Mouse (Mus musculus) frontal cortex, postnatal 14 days (tissue): ENCODE measurements around the gene Fbln5.

ENCODE experiments used
- DNase-seq, 2 experiments: peaks; one replicate each; pipeline ENCODE4 v3.0.0; 2022; ENCODE audit warnings: low spot score in 2 of 2

The Fbln5 gene

GRCm38 (mm10) chr12:101810515-101810914, 8.3 kb downstream of the Fbln5 start:
- no peak for DNase-seq

GRCm38 (mm10) chr12:101807400-101807799, 11.5 kb downstream of the Fbln5 start:
- DNase-seq: no peak

GRCm38 (mm10) chr12:101802445-101802844, 16.4 kb downstream of the Fbln5 start:
- DNase-seq: no peak

DNA sequence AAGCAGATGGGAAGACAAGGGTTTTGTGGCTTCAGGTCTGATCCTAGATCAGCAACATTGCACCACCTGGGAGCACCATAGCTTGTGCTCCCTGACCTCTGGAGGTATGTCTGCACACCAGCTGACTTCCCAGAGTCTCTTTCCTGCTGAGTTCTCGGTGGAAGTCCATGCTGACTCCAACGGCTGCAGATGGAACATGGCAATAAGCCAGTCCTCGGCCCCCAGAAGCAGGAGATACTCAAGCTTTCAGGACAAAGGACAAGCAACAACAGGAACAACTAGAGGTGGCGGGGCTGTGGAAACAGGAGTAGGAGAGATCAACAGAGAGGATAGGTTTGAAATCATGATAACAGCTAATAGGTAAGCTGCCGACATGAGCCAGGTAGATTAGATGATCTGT, 17.1 kb downstream of the Fbln5 start:
- no peak for DNase-seq

- DNase-seq: no peak
Observed at GRCm38 (mm10) chr12:101801051-101801450, 17.8 kb downstream of the Fbln5 start.

GRCm38 (mm10) chr12:101798189-101798922, 20.5 kb downstream of the Fbln5 start:
- no peak for DNase-seq

- DNase-seq: no peak
Observed at GRCm38 (mm10) chr12:101794458-101794857, 24.4 kb downstream of the Fbln5 start.

DNA sequence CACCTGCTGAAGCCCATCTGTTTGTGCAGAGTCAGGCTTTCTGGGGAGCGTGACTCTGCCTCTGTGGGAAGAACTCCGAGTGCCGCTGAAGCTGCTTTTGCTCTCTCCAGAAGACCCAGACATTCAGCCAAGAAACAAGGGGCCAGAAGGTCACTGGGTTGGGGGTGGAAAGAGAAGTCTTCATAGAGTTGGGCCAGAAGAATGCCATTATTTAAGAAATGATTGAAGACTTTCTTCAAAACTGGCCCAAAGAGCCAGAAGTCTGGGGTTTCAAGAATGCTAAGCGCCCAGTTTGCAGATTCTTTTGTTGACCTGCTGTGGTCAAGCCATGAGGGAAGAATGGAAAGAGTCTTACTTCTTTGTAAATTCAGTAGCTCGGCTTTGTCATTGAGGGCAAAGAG, 25.6 kb downstream of the Fbln5 start:
- no peak for DNase-seq

- DNase-seq: no peak
Observed at GRCm38 (mm10) chr12:101792684-101793083, 26.2 kb downstream of the Fbln5 start.

DNA sequence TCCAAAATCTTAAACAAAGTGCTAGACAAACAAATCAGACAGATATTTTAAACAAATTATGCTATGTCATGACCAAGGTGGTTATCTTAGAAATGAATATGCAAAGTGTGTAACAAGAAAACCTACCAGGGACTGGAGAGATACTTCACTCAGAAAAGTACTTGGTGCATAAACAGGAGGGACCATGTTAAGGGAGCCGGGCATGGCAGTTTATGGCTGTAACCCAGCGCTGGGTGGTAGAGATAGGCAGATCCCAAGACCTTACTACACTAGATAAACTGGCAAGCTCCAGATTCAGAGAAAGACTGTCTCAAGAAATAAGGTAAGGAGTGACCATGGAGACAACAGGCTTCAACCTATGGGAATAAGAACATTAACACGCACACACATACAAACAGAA, 29.1 kb downstream of the Fbln5 start:
- DNase-seq: no peak

GRCm38 (mm10) chr12:101789250-101789649, 29.6 kb downstream of the Fbln5 start:
- DNase-seq: no peak

DNA sequence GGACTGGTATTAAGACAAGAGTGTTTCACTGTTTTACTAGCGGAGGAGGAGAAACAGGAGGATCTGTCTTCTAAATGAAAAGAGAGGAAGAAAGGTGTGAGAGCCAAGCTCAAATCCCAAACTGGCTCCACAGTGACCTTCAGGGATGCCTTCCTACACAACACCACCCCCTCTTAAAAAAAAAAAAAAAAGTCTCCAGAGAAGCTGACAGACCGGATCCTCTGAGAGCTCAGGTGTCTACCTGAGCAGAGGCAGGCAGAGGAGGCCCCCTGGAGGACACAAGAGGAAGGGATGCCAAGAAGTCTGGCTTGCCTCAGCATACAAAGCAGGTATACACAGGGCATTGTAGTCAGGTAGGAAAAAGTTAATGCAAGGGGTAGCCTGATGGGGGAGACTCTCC, 36.1 kb downstream of the Fbln5 start:
- DNase-seq: no peak

DNA sequence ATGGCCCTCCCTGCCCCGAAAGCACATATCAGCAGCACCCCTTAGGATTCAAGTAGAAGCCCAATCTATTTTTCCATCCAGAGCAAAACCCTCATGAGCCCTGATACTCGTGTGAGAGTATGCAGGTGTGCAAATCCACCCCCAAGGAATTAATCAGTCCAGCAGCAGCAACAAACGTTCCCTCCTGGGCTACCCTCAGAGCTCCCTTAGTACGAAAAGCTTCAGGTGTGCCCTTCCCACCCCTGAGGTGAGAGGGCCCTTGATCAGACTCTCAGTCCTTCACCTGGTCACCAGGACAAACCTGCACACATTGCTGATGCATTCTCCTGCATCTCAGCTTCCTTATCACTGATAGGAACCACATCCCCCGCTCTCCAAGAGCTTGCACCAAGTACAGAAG, 37.9 kb downstream of the Fbln5 start:
- DNase-seq: no peak

- DNase-seq: no peak
Observed at GRCm38 (mm10) chr12:101777613-101778325, 41.1 kb downstream of the Fbln5 start.

DNA sequence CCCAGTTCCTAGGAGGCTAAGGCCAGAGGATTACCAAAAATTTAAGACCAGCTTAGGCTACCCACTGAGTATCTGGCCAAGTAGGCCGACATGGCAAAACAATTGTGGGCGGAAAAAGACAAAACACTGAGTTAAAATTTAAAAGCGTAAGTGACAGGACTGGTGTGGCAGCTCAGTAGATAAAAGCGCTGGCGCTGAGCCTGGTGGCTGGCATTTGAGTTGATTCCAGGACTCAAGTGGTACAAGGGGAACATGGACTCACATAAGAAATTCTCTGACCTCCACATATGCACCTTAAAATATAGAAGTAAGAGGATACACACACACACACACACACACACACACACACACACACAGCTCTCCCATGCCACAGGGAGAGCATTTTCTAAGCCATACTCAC, 42.5 kb downstream of the Fbln5 start:
- no peak for DNase-seq

DNA sequence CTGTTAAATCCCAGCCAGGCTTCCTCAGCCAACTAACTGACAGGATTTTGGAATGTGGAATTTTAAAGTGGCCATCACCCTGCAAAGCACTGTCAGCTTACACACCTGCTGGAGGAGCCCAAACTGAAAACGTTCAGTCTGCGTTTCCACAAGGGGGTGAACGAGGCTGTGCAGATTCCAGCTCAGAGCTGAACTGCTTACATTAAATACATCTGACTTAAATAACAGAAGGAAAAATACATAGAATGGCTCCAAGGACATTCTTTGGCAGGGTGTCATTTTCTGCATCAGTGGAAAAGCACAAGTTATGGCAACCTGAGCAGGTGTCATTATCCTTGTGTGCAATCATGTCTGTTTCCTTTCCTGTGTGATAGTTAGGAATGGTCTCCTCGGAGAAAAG, 44.7 kb downstream of the Fbln5 start:
- DNase-seq: no peak

DNA sequence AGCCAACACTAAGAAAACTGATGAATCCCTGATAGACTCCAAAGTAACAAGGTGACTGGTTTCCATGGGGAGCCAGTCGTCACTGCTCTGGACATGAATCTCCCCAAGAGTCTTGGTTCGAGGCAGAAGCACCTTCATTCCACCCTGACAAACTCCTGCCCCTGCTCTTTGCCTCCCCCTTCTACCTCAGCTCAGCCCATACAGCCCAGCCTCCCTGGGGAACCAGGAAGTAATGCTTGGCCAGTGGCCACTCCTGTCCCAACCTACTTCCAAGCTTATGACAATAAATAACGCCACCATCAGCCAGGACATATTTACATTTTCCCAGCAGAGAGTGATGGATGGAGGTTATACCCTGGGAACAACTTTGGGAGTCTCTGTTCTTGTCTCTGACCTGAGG, 45.9 kb downstream of the Fbln5 start:
- no peak for DNase-seq

- no peak for DNase-seq
Observed at GRCm38 (mm10) chr12:101770283-101771015, 48.4 kb downstream of the Fbln5 start.

DNA sequence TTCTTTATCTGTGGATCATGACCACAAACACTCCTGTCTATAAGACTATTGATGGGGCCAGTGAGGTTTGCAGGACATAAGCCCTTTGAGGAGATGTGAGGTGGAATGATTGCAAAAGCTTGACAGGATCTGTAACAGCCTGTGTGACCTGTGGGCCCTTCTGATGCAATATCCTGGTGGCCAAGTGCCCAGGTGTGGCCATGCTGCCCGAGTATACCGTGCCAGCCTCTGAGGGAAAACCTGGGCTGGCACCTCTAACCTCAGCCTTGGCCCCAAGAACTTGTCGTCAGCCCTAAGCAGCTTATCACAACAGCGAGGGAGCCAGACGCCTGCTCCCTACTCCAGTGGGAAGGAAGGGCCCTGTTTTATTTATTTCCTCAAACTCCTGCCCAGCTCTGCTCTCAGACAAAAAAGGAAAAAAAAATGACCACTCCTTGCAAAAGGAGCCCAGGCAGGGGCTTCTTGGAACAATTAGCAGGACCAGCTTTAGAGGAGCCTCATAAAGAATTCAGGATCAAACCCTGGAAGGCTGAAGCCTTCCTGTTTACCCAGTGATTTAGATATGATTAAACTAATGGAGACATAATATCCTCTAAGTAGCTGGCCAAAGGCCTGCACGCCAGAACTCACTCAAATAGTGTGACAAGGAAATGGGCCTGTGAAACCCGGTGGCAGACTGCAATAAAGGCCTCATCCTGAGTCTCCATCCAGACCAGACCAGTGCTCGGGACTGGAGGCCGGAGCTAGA, 51.4 kb downstream of the Fbln5 start:
- no peak for DNase-seq

GRCm38 (mm10) chr12:101766228-101766852, 52.5 kb downstream of the Fbln5 start:
- no peak for DNase-seq

DNA sequence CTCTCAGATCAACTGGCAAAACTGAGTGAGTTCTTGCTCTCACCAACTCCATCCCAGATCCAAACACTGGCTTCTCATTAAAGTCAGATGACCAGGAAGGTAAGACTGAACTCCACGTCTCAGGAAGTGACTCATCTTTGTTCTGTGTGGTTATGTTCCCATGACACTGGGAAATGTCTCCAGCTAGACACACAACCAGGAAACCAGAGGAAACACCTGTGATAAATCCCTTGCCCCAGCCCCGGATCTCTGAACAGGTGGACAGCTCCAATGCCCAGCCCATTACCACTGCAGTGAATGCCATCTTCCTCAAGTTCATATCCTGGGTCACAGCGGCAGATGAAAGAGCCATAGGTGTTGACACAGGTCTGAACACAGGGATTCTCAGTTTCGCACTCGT, 54.0 kb downstream of the Fbln5 start:
- DNase-seq: no peak

- DNase-seq: no peak
Observed at GRCm38 (mm10) chr12:101763065-101763464, 55.8 kb downstream of the Fbln5 start.
